Mouse (Mus musculus): ENCODE measurements around the gene Fxyd1. TPM values are rescaled to one million over a fixed set of nuclear protein-coding genes. Genes with fewer than 3 reads are reported as not detected.

Fxyd1 gene
- total and polyA plus RNA-seq, 3 experiments, result 0.22 TPM; not detected in 2

DNA sequence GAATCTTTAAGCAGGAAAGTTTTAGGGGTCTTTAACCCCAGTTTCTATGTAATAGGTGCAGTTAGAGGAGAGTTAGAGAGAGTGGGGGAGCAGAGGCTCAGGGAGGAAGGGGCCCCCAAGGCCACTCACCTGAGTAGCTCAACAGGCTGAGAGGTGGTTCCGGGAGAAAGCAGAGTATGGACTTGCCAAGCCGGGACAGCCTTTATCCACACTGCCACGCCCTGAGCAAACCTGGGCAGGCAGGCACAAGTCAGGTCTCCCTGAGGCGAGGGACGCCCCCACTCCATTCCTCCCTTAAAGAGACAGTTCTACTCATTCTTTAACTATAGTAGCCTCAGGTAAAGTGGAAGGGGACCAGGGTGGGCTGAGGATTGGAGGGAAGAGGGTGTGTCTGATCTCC, 19.5 kb upstream of the Fxyd1 start, which contains the start of gene Fxyd3:
Gene Fxyd3, minus strand, starts transcription at position 213 of the 400 bp plus-strand sequence.
- Histone ChIP-seq H3K27ac (ENCODE audit: control insufficient read depth, low read depth, low read length) (no peak within 1 kb of the TSS), H3K9ac (ENCODE audit: control insufficient read depth, low read depth, low read length, poor library complexity, severe bottlenecking) (no peak within 1 kb of the TSS), H3K79me2 (ENCODE audit: control insufficient read depth, insufficient read depth, low read length, poor library complexity) (no peaks in the 10 kb centered on the region), H3K9me3 (replicated peaks; ENCODE audit: insufficient read depth, low read length) (no peaks in the 10 kb centered on the region), H3K36me3 (ENCODE audit: control insufficient read depth in 1 of 2, insufficient read depth in 2 of 2, low read length in 2 of 2) (no peaks in the 10 kb centered on the region), H3K4me3 (ENCODE audit: control insufficient read depth in 1 of 2, insufficient read depth in 1 of 2, low read depth in 2 of 2, low read length in 2 of 2) (no peak within 1 kb of the TSS), H3K27me3 (ENCODE audit: control insufficient read depth in 1 of 2, insufficient read depth in 2 of 2, low read length in 2 of 2) (peaks cover 0 to 3% of the 10 kb centered on the region in 2 experiments; a peak in 2 of 4 replicates), H3K4me1 (ENCODE audit: control insufficient read depth in 1 of 2, insufficient read depth in 2 of 2, low read length in 2 of 2) (no peaks in the 10 kb centered on the region)
- no peak for DNase-seq (ENCODE audit: low read depth, low spot score)
- no peak for TF ChIP-seq RAD21 (IDR thresholded peaks at IDR 0.05; ENCODE audit: low read depth, low read length)
- no peak for TF ChIP-seq GABPA (IDR thresholded peaks at IDR 0.05; ENCODE audit: low read depth, low read length)
- no peak for TF ChIP-seq ZMIZ1 (IDR thresholded peaks at IDR 0.05; ENCODE audit: low read depth, low read length)
- TF ChIP-seq GATA1 (IDR thresholded peaks at IDR 0.05; ENCODE audit: low read depth, low read length), result no peak
- TF ChIP-seq KAT2A (conservative IDR thresholded peaks at IDR 0.05; ENCODE audit: low read depth, low read length), result no peak
- no peak for TF ChIP-seq MAX (IDR thresholded peaks at IDR 0.05; ENCODE audit: low read length)

DNA sequence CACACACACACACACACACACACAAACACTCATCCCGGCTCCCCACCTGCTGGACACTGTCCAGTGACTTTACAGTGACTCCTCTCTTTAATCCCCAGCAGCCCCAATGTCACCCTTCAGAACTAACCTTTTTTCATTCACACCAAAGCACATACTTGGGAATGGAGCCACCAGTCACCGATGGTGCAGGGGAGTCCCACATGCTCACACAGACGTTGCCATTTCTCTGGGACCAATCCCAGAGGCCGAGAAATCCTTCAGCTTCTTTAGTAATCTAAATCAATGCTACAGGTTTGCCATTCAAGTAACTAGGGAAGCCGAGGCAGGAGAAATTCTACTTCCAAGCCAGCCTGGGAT, 17.7 kb upstream of the Fxyd1 start:
- H3K9ac ChIP-seq (ENCODE audit: control insufficient read depth, low read depth, low read length, poor library complexity, severe bottlenecking), result no peak overlapping the region
- DNase-seq (ENCODE audit: low read depth, low spot score), result no peak
- no peak overlapping the region for H3K4me3 ChIP-seq (ENCODE audit: control insufficient read depth in 1 of 2, insufficient read depth in 1 of 2, low read depth in 2 of 2, low read length in 2 of 2)
- H3K27ac ChIP-seq (ENCODE audit: control insufficient read depth, low read depth, low read length), result no peak overlapping the region
- no peaks in the 10 kb centered on the region for H3K4me1 ChIP-seq (ENCODE audit: control insufficient read depth in 1 of 2, insufficient read depth in 2 of 2, low read length in 2 of 2)
- no peaks in the 10 kb centered on the region for H3K36me3 ChIP-seq (ENCODE audit: control insufficient read depth in 1 of 2, insufficient read depth in 2 of 2, low read length in 2 of 2)
- no peaks in the 10 kb centered on the region; a peak in 2 of 4 replicates for H3K27me3 ChIP-seq (ENCODE audit: control insufficient read depth in 1 of 2, insufficient read depth in 2 of 2, low read length in 2 of 2)
- no peaks in the 10 kb centered on the region for H3K9me3 ChIP-seq (replicated peaks; ENCODE audit: insufficient read depth, low read length)
- H3K79me2 ChIP-seq (ENCODE audit: control insufficient read depth, insufficient read depth, low read length, poor library complexity), result no peaks in the 10 kb centered on the region
- TF ChIP-seq KAT2A (conservative IDR thresholded peaks at IDR 0.05; ENCODE audit: low read depth, low read length) (no peak), E2F4 (IDR thresholded peaks at IDR 0.05; ENCODE audit: borderline replicate concordance, low read depth, low read length) (no peak), ZKSCAN1 (IDR thresholded peaks at IDR 0.05; ENCODE audit: low read depth, low read length) (no peak), ZMIZ1 (IDR thresholded peaks at IDR 0.05; ENCODE audit: low read depth, low read length) (no peak), MAZ (IDR thresholded peaks at IDR 0.05; ENCODE audit: low read depth, low read length) (no peak), EP300 (IDR thresholded peaks at IDR 0.05; ENCODE audit: low read depth in 1 of 2, low read length in 2 of 2) (no peak), ZNF384 (IDR thresholded peaks at IDR 0.05; ENCODE audit: low read depth, low read length) (no peak), POLR2AphosphoS2 (IDR thresholded peaks at IDR 0.05; ENCODE audit: low read length) (no peak), MYB (IDR thresholded peaks at IDR 0.05; ENCODE audit: low read depth, low read length) (no peak), CTCF (IDR thresholded peaks at IDR 0.05 in 2 of 3, conservative IDR thresholded peaks at IDR 0.05 in 1 of 3; ENCODE audit: control insufficient read depth in 1 of 3, insufficient read depth in 1 of 3, low read depth in 2 of 3, low read length in 3 of 3, poor library complexity in 1 of 3, severe bottlenecking in 1 of 3) (no peak), MAX (IDR thresholded peaks at IDR 0.05; ENCODE audit: low read length) (no peak), TBP (IDR thresholded peaks at IDR 0.05; ENCODE audit: low read depth, low read length) (no peak), RAD21 (IDR thresholded peaks at IDR 0.05; ENCODE audit: low read depth, low read length) (no peak), CHD2 (IDR thresholded peaks at IDR 0.05; ENCODE audit: low read length) (no peak), NELFE (IDR thresholded peaks at IDR 0.05; ENCODE audit: low read depth, low read length) (no peak), ZC3H11A (IDR thresholded peaks at IDR 0.05; ENCODE audit: low read depth, low read length) (no peak)

Measured in MEL (cell line).